Mouse (Mus musculus) megakaryocyte-erythroid progenitor cell, adult 5-6 weeks (primary cell): ENCODE measurements around the gene Nr1h4. TPM values are rescaled to one million over a fixed set of nuclear protein-coding genes. Genes with fewer than 3 reads are reported as not detected.
A peak's percentile ranks its signal among the peaks of the same experiment; 100 is the strongest.

ENCODE experiments used
- ATAC-seq: replicated peaks from 2 replicates; pipeline ENCODE4 v1.8.0; 2016; ENCODE audit warnings: mild to moderate bottlenecking, inconsistent platforms; ENCODE audit not compliant: severe bottlenecking, poor library complexity, low FRiP score, low TSS enrichment
- total RNA-seq, 2 experiments: library from RNA; stranded (forward) in 1 of 2; stranded (reverse) in 1 of 2; fragments of 200-1000, 215-1000 nt in 1 of 2; fragments of >200 nt in 1 of 2; fragmentation: Nextera tagmentation in 1 of 2; gene quantifications; 2 replicates each; pipeline ENCODE4 v1.2.3; 2014 to 2017

The Nr1h4 gene
- total RNA-seq, 2 experiments from 2014 or later = not detected

- no peak for ATAC-seq
These were observed 91.4 kb downstream of the Nr1h4 start for GRCm38 (mm10) chr10:89441961-89442360.

GRCm38 (mm10) chr10:89439380-89439779, 94.0 kb downstream of the Nr1h4 start:
- ATAC-seq = no peak

- ATAC-seq = no peak
These were observed 95.4 kb downstream of the Nr1h4 start for GRCm38 (mm10) chr10:89437996-89438395.

- no peak for ATAC-seq
These were observed 95.9 kb downstream of the Nr1h4 start for GRCm38 (mm10) chr10:89437472-89437871.

GRCm38 (mm10) chr10:89435920-89436319, 97.5 kb downstream of the Nr1h4 start:
- ATAC-seq = no peak

- no peak for ATAC-seq
These were observed 98.0 kb downstream of the Nr1h4 start for GRCm38 (mm10) chr10:89435413-89435812.

GRCm38 (mm10) chr10:89434509-89435210, 98.7 kb downstream of the Nr1h4 start:
- ATAC-seq = no peak

GRCm38 (mm10) chr10:89432743-89433142, 100.6 kb downstream of the Nr1h4 start:
- ATAC-seq = no peak

- ATAC-seq = no peak
These were observed 102.6 kb downstream of the Nr1h4 start for GRCm38 (mm10) chr10:89430751-89431150.

- ATAC-seq = no peak
These were observed 108.5 kb downstream of the Nr1h4 start for GRCm38 (mm10) chr10:89424800-89425393.

- no peak for ATAC-seq
These were observed 109.2 kb downstream of the Nr1h4 start for GRCm38 (mm10) chr10:89424217-89424616.

- peak; percentile 42 for ATAC-seq
These were observed 110.1 kb downstream of the Nr1h4 start for GRCm38 (mm10) chr10:89423164-89423778.

GRCm38 (mm10) chr10:89422504-89423158, 110.8 kb downstream of the Nr1h4 start:
- peak; percentile 95 for ATAC-seq

GRCm38 (mm10) chr10:89417966-89418365, 115.4 kb downstream of the Nr1h4 start:
- no peak for ATAC-seq

- peak; percentile 51 for ATAC-seq
These were observed 117.9 kb downstream of the Nr1h4 start for GRCm38 (mm10) chr10:89415478-89415877.

- no peak for ATAC-seq
These were observed 125.8 kb downstream of the Nr1h4 start for GRCm38 (mm10) chr10:89407551-89407950.

- no peak for ATAC-seq
These were observed 126.5 kb downstream of the Nr1h4 start for GRCm38 (mm10) chr10:89406733-89407484.

- ATAC-seq = no peak
These were observed 128.4 kb downstream of the Nr1h4 start for GRCm38 (mm10) chr10:89404936-89405335.
